Mouse (Mus musculus): ENCODE measurements around the gene Jrkl.

GRCm38 (mm10) chr9:13195268-13195667 is 50.4 kb downstream of the Jrkl start:
- TF ChIP-seq CTCF (IDR thresholded peaks at IDR 0.05; ENCODE audit: low read depth, low read length) (no peak), POLR2A (IDR thresholded peaks at IDR 0.05; ENCODE audit: borderline replicate concordance, low read depth, low read length) (no peak)

Data from bone marrow macrophage, adult 2 months (primary cell).